Mouse (Mus musculus) small intestine, adult 10 weeks (tissue): ENCODE measurements around the gene Wnk4. TPM values are rescaled to one million over a fixed set of nuclear protein-coding genes. Genes with fewer than 3 reads are reported as not detected.

Source experiments
- polyA plus RNA-seq: library from polyadenylated mRNA; stranded (reverse); fragments of 350-450 nt; fragmentation: Illumina TruSeq; extraction: RNeasy Lipid Tissue Mini Kit (QIAGEN cat#74804); gene quantifications from one replicate; pipeline ENCODE4 v1.2.3, GENCODE M21; 2014; ENCODE audit warnings: low replicate concordance

Gene Wnk4
- polyA plus RNA-seq = not detected

DNA sequence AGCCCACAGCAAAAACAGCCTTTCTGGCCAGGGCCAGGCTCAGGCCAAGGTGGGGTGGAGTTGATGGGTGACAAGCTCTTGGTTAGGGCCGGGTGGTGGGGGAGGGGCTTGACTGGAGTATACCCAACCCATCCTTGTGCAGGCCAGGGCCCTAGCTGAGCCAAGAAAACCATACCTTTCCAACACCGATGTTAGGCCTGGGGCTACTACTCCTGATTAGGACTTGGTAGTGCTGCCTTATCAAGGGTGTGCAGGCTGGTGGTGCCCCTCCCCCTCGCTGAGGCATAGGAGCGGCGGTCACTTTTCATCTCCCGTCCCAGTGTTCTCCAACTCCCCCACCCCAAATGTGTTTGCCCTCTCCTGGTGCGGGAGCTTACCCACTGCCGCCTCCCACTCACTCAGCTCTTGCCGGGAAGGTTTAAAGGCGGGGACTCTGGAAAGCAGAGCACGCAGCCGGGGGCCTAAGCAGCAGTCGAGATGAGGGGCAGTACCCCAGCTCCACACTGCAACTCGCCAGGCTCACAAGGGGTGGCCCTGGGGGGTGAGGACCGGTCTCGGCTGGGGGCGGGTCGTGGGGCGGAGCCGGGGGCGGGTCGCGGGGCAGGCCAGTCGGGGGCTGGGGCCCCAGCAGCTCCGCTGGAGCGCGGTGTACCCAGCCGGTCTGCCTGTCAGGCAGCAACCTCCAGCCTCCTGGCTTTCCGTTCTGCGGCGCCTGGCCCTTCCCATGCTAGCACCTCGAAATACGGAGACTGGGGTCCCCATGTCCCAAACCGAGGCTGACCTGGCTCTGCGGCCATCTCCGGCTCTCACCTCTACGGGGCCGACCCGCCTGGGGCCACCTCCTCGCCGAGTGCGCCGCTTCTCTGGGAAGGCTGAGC, at the start of gene Wnk4:
Gene Wnk4, plus strand, starts transcription at position 620 of the 878 bp plus-strand sequence.

DNA sequence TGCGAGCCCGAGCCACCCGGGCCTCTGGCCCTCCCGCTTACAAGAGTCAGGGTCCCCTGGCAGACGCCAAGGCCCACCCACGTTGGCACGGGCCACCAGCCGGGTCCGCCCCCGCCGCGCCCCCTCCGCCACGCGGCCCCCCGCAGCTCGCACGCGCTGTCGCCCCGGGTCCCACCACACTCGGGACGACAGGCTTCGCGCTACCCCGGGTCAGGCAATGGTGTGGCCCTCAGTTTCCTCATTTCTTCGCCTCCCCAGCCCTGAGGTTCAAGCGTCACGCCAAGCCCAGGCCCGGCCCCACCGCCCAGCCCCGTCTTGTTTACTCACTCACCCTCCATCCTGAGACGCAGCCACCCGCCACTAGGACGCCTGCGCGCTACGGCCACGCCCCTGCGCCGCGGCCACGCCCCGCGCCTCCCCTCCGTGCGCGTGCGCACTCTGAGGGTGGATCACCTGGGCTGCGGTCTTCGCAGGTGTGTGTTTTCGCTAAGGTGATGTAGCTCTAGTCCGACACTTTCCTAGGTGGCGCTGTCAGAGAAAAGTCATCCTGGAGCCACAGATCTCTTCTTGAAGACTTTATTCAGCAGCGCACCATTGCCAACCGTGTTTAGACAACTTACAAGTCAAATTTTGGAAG, 34.2 kb upstream of the Wnk4 start, which contains the start of gene Ezh1:
Gene Ezh1, minus strand, starts transcription at position 399 of the 637 bp plus-strand sequence.

DNA sequence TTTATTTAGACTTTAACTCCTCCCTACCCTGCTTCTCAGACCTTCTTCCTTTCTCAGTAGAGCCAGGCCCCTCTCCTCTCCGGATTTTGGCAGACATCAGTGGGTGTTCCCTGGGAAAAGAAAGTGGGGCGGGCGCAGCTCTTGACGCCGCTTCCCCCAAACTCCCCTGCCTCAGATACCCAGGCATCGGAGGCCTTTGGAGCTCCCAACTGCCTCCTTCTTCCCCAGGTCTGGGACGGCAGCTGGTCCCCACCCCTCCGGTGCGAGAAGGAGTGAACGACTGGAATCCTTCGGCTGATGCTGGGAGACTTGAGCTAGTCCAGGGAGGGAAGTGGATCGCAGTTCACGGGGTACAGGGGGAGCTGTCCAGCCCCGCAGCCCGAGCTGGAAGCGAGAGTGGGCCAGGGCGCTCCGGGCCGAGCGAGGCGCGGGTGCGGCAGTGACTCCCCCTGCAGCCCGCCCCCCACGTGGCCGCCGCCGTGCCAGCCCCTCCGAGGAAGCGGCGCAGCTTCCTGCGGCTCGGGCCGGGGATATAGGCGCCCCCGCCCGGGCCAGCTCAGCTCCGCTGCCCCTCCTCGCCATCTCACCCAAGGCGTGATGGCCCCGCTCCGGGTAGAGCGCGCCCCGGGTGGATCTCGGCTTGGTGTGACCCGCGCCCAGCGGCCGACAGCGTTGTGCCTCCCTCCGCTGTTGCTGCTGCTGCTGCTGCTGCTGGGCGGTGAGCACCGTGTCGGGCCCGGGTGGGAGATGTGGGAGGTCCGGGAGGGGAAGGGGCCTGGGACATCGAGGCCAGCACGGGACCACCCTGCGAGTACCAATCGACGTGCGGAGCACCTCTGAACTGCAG, 14.3 kb upstream of the Wnk4 start, which contains the start of gene Ramp2:
Gene Ramp2, plus strand, starts transcription at position 174 of the 847 bp plus-strand sequence.

DNA sequence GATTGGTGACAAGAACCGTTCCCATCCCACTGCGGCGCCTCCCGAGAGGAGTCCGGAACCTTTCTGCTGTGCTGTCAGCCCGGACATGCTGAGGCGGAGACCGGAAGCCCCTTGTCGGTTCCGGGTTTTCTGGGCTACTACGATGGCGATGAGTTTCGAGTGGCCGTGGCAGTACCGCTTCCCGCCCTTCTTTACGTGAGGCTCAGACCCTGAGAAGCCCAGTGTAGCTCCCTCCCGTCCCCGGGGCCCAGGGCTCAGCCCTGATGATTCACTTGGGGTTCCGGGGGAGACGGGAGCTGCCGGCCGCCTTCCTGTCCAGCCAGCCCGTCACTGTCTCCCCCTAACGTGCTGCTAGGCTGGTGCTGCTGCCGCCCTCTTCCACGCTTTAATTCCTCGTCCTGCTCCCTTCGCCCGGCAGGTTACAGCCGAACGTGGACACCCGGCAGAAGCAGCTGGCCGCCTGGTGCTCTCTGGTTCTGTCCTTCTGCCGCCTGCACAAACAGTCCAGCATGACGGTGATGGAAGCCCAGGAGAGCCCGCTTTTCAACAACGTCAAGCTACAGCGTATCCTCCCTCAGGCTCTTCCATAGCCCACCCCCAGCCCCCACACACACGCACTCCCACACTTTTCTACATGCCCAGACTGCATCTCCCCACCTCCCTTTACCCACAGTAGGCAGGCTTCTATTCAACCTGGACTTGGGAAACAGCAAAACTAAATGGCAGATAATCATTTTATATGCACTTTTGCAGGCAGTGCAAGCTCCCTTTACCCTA, 6.6 kb upstream of the Wnk4 start, which contains the start of gene Vps25:
Gene Vps25, plus strand, starts transcription at position 95 of the 777 bp plus-strand sequence.

DNA sequence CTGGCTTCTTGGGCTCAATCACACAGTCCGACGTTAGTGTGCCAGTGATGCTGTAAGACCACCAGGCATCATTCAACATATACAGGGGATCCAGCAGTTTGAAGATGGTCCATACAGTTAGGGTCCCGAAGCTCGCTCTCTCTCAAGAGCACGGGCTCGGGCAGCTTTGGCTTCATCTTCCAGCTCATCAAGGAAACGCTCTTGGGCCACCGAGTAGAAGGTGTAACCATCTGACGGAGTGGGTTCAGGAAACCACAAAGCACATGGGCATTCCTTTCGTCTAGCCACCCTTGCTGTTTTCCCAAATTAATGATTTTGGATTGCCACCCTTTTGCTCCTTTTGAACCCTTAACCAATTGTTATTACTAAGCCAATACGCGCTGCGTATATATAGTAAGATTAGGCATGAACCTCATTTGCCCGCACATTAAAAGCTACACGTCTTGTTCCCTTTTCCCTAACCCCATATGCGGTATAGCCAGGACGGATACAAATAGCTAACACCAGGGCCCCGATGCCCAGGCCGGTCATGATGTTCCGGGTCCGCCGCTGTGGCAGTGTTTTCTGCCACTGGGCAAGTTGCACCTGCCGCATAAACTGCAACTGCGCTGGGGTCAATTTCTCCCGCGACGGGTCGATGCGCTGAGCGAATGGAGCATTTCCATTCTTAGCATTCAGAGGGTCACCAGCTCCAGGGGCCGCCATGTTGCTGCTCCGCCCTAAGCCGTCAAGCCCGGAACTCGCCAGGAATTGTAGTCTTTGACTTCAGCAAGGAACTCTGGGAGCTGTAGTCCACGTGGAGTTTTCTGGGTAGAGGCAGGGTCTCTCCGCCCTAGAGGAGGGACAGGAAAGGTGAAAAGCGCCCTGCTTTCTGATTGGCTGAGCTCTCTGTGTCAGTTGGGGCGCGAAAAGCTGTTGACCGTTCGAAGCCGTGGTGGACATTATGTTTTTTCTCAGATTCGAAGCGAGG, 18.1 kb downstream of the Wnk4 start, which contains the start of the genes Cntd1 and Coa3:
Gene Cntd1, plus strand, starts transcription at position 790 of the 970 bp plus-strand sequence.
Gene Coa3, minus strand, starts transcription at position 892 of the 970 bp plus-strand sequence.

DNA sequence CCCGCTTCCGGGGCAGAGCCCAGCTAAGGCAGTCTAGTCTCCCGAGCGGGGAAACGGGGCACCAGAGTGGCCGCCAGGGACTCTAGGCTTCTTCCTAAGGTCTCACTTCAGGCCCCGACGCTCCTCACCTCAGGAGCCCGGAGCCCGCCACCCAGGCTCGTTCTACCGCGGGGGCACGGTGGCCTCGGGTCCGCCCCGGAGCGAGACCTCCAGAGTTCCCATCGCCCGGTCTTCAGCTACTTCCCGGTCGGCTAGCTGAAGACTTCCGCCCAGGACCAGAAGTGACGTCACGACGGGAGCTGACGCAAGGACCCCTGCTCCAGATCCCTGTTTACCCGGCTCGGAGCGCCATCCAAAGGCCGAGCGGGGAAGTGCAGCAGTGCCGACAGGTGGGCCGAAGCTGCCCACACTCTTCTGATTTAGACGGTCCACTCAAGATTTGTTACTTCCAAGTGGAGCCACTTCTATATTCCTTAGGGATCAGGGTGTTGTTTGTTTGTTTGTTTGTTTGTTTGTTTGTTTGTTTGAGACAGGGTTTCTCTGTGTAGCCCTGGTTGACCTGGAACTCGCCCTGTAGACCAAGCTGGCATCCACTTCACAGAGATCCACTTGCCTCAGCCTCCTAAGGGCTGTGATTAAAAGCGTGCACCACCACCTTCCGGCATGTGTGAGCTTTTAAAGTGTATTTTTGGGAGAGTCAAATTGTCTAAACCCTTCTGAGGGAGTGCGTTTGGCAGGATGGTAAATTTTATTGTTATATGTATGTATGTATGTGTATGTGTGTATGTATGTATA, 41.8 kb downstream of the Wnk4 start, which contains the start of gene Becn1:
Gene Becn1, minus strand, starts transcription at position 283 of the 795 bp plus-strand sequence.

DNA sequence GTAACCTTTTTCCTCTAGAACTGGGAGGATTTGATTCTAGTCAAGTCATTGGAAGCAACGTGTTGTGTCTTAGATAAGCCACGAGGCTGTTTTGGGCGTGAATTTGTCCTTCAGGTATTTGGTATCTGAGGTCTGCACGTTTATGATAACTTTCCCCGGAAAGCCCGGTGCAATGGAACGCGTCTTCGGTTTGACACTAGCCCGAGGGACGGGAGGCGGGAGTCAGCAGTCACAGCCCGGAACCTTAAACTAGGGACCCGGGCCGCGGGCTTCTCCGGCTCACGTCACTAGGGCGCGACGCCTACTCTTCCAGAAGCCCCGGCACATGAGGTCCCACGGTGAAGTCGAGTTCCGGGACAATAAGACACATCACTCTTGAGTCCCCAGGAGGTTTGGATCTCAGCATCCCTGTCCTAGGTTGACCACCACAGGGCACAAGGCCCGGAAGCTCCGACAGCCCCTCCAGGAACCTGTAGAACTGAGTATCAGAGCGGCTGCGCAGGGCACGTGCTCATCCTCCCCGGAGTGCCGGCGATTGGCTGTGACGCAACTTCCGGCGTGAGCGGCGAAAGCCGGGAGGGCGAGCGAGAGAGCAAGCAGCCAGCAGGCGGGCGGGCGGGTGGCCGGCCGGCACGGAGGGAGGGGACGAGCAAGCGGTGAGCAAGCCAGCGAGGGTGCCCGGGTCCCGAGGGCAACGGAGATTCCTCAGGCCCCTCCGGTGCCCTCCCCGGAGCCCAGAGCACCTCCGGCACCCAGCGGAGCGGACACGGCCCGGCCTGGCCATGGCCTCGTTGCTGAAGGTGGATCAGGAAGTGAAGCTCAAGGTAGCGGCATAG, 55.5 kb downstream of the Wnk4 start, which contains the start of gene Psme3:
Gene Psme3, plus strand, starts transcription at position 549 of the 836 bp plus-strand sequence.

DNA sequence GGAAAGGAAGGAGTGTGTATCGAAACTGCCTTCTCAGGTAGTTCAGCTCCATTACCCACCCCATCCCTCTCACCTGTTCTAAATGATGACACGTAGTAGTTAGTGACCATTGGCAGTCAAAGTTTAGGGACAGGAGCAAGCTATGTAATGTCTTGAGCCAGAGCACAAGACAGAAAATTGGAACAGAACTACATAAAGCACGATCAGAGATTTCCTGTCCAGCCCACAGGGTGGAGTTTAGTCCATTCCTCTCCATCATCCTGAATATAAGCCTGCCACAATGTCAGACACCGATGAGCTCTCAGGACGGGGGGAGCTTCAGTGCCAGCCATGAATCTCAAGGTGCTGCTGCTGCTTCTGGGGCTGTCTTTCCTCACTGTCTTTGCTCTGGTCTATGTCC, 64.4 kb downstream of the Wnk4 start, which contains the start of gene Aoc2:
Gene Aoc2, plus strand, starts transcription at position 301 of the 400 bp plus-strand sequence.

Other genes starting within 250 kb of the Wnk4 start
- not detected for gene Naglu, start 190.6 kb upstream of the Wnk4 start, polyA plus RNA-seq
- not detected for gene Hsd17b1, start 182.2 kb upstream of the Wnk4 start, polyA plus RNA-seq
- 0.59 TPM for gene Coasy, start 178.0 kb upstream of the Wnk4 start, polyA plus RNA-seq
- gene Mlx, start 173.3 kb upstream of the Wnk4 start, polyA plus RNA-seq = 98.3 TPM
- 0.52 TPM for gene Psmc3ip, start 165.1 kb upstream of the Wnk4 start, polyA plus RNA-seq
- gene Retreg3, start 140.7 kb upstream of the Wnk4 start, polyA plus RNA-seq = 33.3 TPM
- 0.82 TPM for gene Tubg1, start 140.6 kb upstream of the Wnk4 start, polyA plus RNA-seq
- not detected for gene Tubg2, start 104.7 kb upstream of the Wnk4 start, polyA plus RNA-seq
- 0.22 TPM for gene Cntnap1, start 90.0 kb upstream of the Wnk4 start, polyA plus RNA-seq
- gene Plekhh3, start 89.2 kb upstream of the Wnk4 start, polyA plus RNA-seq = 0.52 TPM
- gene Ccr10, start 85.1 kb upstream of the Wnk4 start, polyA plus RNA-seq = not detected
- 22.1 TPM for gene Ezh1, start 34.1 kb upstream of the Wnk4 start, polyA plus RNA-seq
- 1.6 TPM for gene Ramp2, start 14.5 kb upstream of the Wnk4 start, polyA plus RNA-seq
- gene Vps25, start 6.9 kb upstream of the Wnk4 start, polyA plus RNA-seq = 73.6 TPM
- gene Cntd1, start 18.4 kb downstream of the Wnk4 start, polyA plus RNA-seq = 2.6 TPM
- 4.3 TPM for gene Coa3, start 18.5 kb downstream of the Wnk4 start, polyA plus RNA-seq
- 158 TPM for gene Becn1, start 41.7 kb downstream of the Wnk4 start, polyA plus RNA-seq
- gene Psme3, start 55.6 kb downstream of the Wnk4 start, polyA plus RNA-seq = 194 TPM
- gene Aoc2, start 64.5 kb downstream of the Wnk4 start, polyA plus RNA-seq = 0.59 TPM
- gene Aoc3, start 70.0 kb downstream of the Wnk4 start, polyA plus RNA-seq = 8.7 TPM
- gene G6pc, start 107.0 kb downstream of the Wnk4 start, polyA plus RNA-seq = 126 TPM
- 2.6 TPM for gene Aarsd1, start 157.0 kb downstream of the Wnk4 start, polyA plus RNA-seq
- gene Gm27029, start 164.2 kb downstream of the Wnk4 start, polyA plus RNA-seq = 0.33 TPM
- 2.7 TPM for gene Rundc1, start 164.5 kb downstream of the Wnk4 start, polyA plus RNA-seq
- 0.30 TPM for gene Ptges3l, start 164.8 kb downstream of the Wnk4 start, polyA plus RNA-seq
- 50.2 TPM for gene Rpl27, start 181.7 kb downstream of the Wnk4 start, polyA plus RNA-seq
- 4.6 TPM for gene Ifi35, start 187.8 kb downstream of the Wnk4 start, polyA plus RNA-seq
- gene Rnd2, start 204.4 kb downstream of the Wnk4 start, polyA plus RNA-seq = 14.3 TPM
- gene Vat1, start 205.7 kb downstream of the Wnk4 start, polyA plus RNA-seq = 1.1 TPM